7 mouse cellular contexts compared by ENCODE assay signal in genomic region chr13:101597243-101598125, GRCm38 (mm10).
DNase-seq lines count a peak whose midpoint lies in the region; ATAC-seq and TF ChIP-seq lines count a peak whose summit lies in the region.

No protein-coding gene starts in this region.

- no peak overlapping the region for H3K9ac ChIP-seq in limb, embryonic 13.5 days
- no peak overlapping the region for H3K9ac ChIP-seq in heart, embryonic 16.5 days (ENCODE audit: low read length)
- no peak overlapping the region for H3K9ac ChIP-seq in stomach, postnatal 0 days (ENCODE audit: low read length)

- H3K27ac ChIP-seq in limb, embryonic 13.5 days = no peak overlapping the region
- no peak overlapping the region for H3K27ac ChIP-seq in limb, embryonic 10.5 days
- H3K27ac ChIP-seq in heart, embryonic 16.5 days (ENCODE audit: low read length) = no peak overlapping the region
- H3K27ac ChIP-seq in stomach, postnatal 0 days (replicated peaks) = no peak overlapping the region
- H3K27ac ChIP-seq in left cerebral cortex, adult 2 months = no peak overlapping the region

- ATAC-seq in limb, embryonic 13.5 days (ENCODE audit: low FRiP score, low read depth) = peak; percentile 59
- no peak for ATAC-seq in heart, embryonic 16.5 days (replicated peaks; ENCODE audit: extremely low read depth, insufficient read depth, low FRiP score)
- ATAC-seq in stomach, postnatal 0 days (ENCODE audit: low FRiP score, low TSS enrichment) = peak; percentile 59

- H3K9me3 ChIP-seq in limb, embryonic 13.5 days = no peaks in the 10 kb centered on the region
- H3K9me3 ChIP-seq in limb, embryonic 10.5 days (replicated peaks) = no peaks in the 10 kb centered on the region
- no peaks in the 10 kb centered on the region for H3K9me3 ChIP-seq in heart, embryonic 16.5 days (replicated peaks; ENCODE audit: control insufficient read depth, low read length)
- no peaks in the 10 kb centered on the region for H3K9me3 ChIP-seq in stomach, postnatal 0 days (ENCODE audit: control insufficient read depth, low read length)

- peaks cover 14% of the 10 kb centered on the region for H3K4me1 ChIP-seq in limb, embryonic 13.5 days
- H3K4me1 ChIP-seq in limb, embryonic 10.5 days = no peaks in the 10 kb centered on the region
- peaks cover 6% of the 10 kb centered on the region; the same call in 1 of the 2 replicates for H3K4me1 ChIP-seq in heart, embryonic 16.5 days (ENCODE audit: control insufficient read depth, insufficient read depth, low read length)
- no peaks in the 10 kb centered on the region for H3K4me1 ChIP-seq in stomach, postnatal 0 days (replicated peaks; ENCODE audit: control insufficient read depth, insufficient read depth)

- H3K4me3 ChIP-seq in limb, embryonic 13.5 days = no peak overlapping the region
- H3K4me3 ChIP-seq in limb, embryonic 10.5 days = no peak overlapping the region
- no peak overlapping the region for H3K4me3 ChIP-seq in heart, embryonic 16.5 days (ENCODE audit: low read length)
- H3K4me3 ChIP-seq in stomach, postnatal 0 days (ENCODE audit: low read depth, low read length) = no peak overlapping the region
- no peak overlapping the region for H3K4me3 ChIP-seq in left cerebral cortex, adult 2 months

- no peaks in the 10 kb centered on the region for H3K27me3 ChIP-seq in limb, embryonic 13.5 days
- no peaks in the 10 kb centered on the region for H3K27me3 ChIP-seq in limb, embryonic 10.5 days (ENCODE audit: low read depth, poor library complexity, severe bottlenecking)
- no peaks in the 10 kb centered on the region for H3K27me3 ChIP-seq in heart, embryonic 16.5 days (ENCODE audit: control insufficient read depth, insufficient read depth, low read length)
- H3K27me3 ChIP-seq in stomach, postnatal 0 days (ENCODE audit: control insufficient read depth, insufficient read depth, low read length) = no peaks in the 10 kb centered on the region

- intact Hi-C loops in left cerebral cortex, adult 2 months (cut with DNase I) = no loop called here

- H3K36me3 ChIP-seq in limb, embryonic 13.5 days = no peaks in the 10 kb centered on the region
- no peaks in the 10 kb centered on the region for H3K36me3 ChIP-seq in limb, embryonic 10.5 days
- no peaks in the 10 kb centered on the region for H3K36me3 ChIP-seq in heart, embryonic 16.5 days (ENCODE audit: control insufficient read depth, insufficient read depth)
- no peaks in the 10 kb centered on the region for H3K36me3 ChIP-seq in stomach, postnatal 0 days (ENCODE audit: control insufficient read depth, insufficient read depth, low read length)

- no peak overlapping the region for H3K4me2 ChIP-seq in limb, embryonic 13.5 days (replicated peaks)
- peak overlapping the region; percentile 6; the same call in 1 of the 2 replicates for H3K4me2 ChIP-seq in heart, embryonic 16.5 days (ENCODE audit: low read depth, low read length)
- no peak overlapping the region for H3K4me2 ChIP-seq in stomach, postnatal 0 days (replicated peaks; ENCODE audit: low read depth)

- TF ChIP-seq CTCF in stomach, postnatal 0 days (IDR thresholded peaks at IDR 0.05; ENCODE audit: low read depth) = no peak
- no peak for TF ChIP-seq CTCF in left cerebral cortex, adult 2 months (IDR thresholded peaks at IDR 0.05)

- WGBS in limb, embryonic 13.5 days = 54% methylated on average over 14 of the region's 14 CpGs
- 87% methylated on average over 14 of the region's 14 CpGs for WGBS in limb, embryonic 10.5 days
- WGBS in heart, embryonic 16.5 days = 47% methylated on average over 14 of the region's 14 CpGs
- WGBS in stomach, postnatal 0 days = 42% methylated on average over 14 of the region's 14 CpGs

- no peak for DNase-seq in limb, embryonic 10.5 days (ENCODE audit: low spot score)
- DNase-seq in cerebellum, adult 11 months = peak; percentile 28
- peak; percentile 28 for DNase-seq in stomach, postnatal 0 days (ENCODE audit: low spot score)
- DNase-seq in left cerebral cortex, adult 2 months (ENCODE audit: extremely low spot score in 1 of 2, low spot score in 2 of 2) = no peak
- DNase-seq in layer of hippocampus, postnatal 10 days (ENCODE audit: low spot score in 2 of 2) = no peak

- TF ChIP-seq EP300 in stomach, postnatal 0 days (optimal IDR thresholded peaks at IDR 0.05) = no peak

Comparison
In these comparisons a context has a peak if more than half of its experiments do, and no peak if none do; other contexts are left out.
1. DNase-seq: peak in cerebellum, adult 11 months (single experiment) and stomach, postnatal 0 days (single experiment); none in limb, embryonic 10.5 days (single experiment), left cerebral cortex, adult 2 months (0 of 2) and layer of hippocampus, postnatal 10 days (0 of 2).